Mouse (Mus musculus) ES-E14 (cell line): ENCODE measurements around the gene Cd69. TPM values are rescaled to one million over a fixed set of nuclear protein-coding genes. Genes with fewer than 3 reads are reported as not detected.

ENCODE experiments used
- DNase-seq: peaks from one replicate; pipeline ENCODE4 v3.0.0-alpha.2; 2013; ENCODE audit warnings: low read depth, low spot score
- H3K27ac ChIP-seq: 2 replicates; pipeline ENCODE4 v1.5.1; 2012; ENCODE audit warnings: low read depth, mild to moderate bottlenecking, low read length, moderate library complexity, mixed read lengths; ENCODE audit not compliant: poor library complexity, insufficient read depth, severe bottlenecking
- H3K36me3 ChIP-seq: 2 replicates; pipeline ENCODE4 v1.6.1; 2012; ENCODE audit warnings: mild to moderate bottlenecking, low read length, moderate library complexity, mixed read lengths; ENCODE audit not compliant: control insufficient read depth, poor library complexity, insufficient read depth, severe bottlenecking
- H3K4me1 ChIP-seq, 2 experiments: fragments of 150-350 bp in 1 of 2; sonication (generic) in 1 of 2; 2 replicates each; pipeline ENCODE4 v1.6.1; 2012; ENCODE audit warnings: low read length in 2 of 2, mild to moderate bottlenecking in 1 of 2, mixed read lengths in 1 of 2; ENCODE audit not compliant: control insufficient read depth in 2 of 2, insufficient read depth in 2 of 2, poor library complexity in 1 of 2
- H3K4me3 ChIP-seq, 2 experiments: fragments of 150-350 bp in 1 of 2; sonication (generic) in 1 of 2; 2 replicates each; pipeline ENCODE4 v1.5.1; 2012; ENCODE audit warnings: low read length in 2 of 2, low read depth in 1 of 2, mild to moderate bottlenecking in 1 of 2, mixed read lengths in 1 of 2; ENCODE audit not compliant: insufficient read depth in 1 of 2, poor library complexity in 1 of 2, severe bottlenecking in 1 of 2
- H3K9ac ChIP-seq: 2 replicates; pipeline ENCODE4 v1.6.1; 2012; ENCODE audit warnings: low read depth, mild to moderate bottlenecking, low read length, mixed read lengths; ENCODE audit not compliant: poor library complexity, insufficient read depth, severe bottlenecking
- H3K9me3 ChIP-seq: fragments of 150-350 bp; sonication (generic); 2 replicates; pipeline ENCODE4 v1.6.1; 2012; ENCODE audit warnings: low read depth, mild to moderate bottlenecking, low read length; ENCODE audit not compliant: control insufficient read depth, insufficient read depth
- CHD2 ChIP-seq: IDR thresholded peaks from 2 replicates; pipeline ENCODE4 v1.6.1; 2014; ENCODE audit warnings: mild to moderate bottlenecking, low read depth, low read length, inconsistent platforms
- HCFC1 ChIP-seq: IDR thresholded peaks from 2 replicates; pipeline ENCODE4 v1.6.1; 2012; ENCODE audit warnings: low read length, inconsistent platforms, borderline replicate concordance; ENCODE audit not compliant: insufficient read depth
- MAFK ChIP-seq: IDR thresholded peaks from 2 replicates; pipeline ENCODE4 v1.6.1; 2014; ENCODE audit warnings: mild to moderate bottlenecking, low read depth, low read length, inconsistent platforms; ENCODE audit not compliant: insufficient read depth
- ZC3H11A ChIP-seq: IDR thresholded peaks from 2 replicates; pipeline ENCODE4 v1.6.1; 2012; ENCODE audit warnings: low read depth, mild to moderate bottlenecking, inconsistent platforms, low read length, borderline replicate concordance
- ZNF384 ChIP-seq: IDR thresholded peaks from 2 replicates; pipeline ENCODE4 v1.6.1; 2012; ENCODE audit warnings: low read depth, low read length, inconsistent platforms
- in situ Hi-C, 2 experiments: fragments of 600-800 bp; cut with MboI; formaldehyde crosslinking; loops; one replicate each; pipeline ENCODE4 v1.15.1; 2025; ENCODE audit warnings: low sequenced_read_pairs in 2 of 2, inconsistent platforms in 1 of 2; ENCODE audit not compliant: unreplicated experiment in 2 of 2
- total RNA-seq: library from RNA; depleted of rRNA; stranded (reverse); fragments of 300-350 nt; gene quantifications from 2 replicates; pipeline ENCODE4 v1.2.3, GENCODE M21; 2012

The Cd69 gene
- total RNA-seq, 1 experiment = 0.49 TPM

DNA sequence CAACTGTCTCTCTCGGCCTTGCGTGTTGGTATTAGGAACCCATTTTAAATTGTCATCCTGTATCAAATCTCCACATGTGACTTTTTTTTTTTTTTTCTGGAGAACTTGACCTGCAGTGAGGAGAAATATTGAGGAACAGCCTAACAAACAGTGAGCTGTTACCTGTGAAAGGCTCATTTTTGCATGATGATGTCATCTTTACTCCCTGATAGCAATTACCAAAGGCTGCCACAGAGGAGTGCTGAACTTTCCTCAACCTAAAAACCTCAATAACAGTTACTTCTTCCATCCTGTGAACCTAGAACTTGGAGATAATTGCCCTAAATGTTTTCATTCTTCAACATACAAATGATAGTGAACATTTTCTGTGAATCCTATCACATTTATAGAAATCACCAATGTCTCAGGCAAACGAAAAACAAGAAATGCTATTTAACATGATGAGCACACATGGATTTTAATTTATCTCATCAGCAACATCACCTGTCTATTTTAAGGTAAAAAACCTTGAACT lies 39.5 kb upstream of the Cd69 start:
- Histone ChIP-seq H3K36me3 (no peaks in the 10 kb centered on the region), H3K27ac (no peak overlapping the region), H3K4me1 (no peaks in the 10 kb centered on the region), H3K4me3 (no peak overlapping the region), H3K9me3 (no peaks in the 10 kb centered on the region), H3K9ac (no peak overlapping the region)
- no peak for TF ChIP-seq CHD2
- DNase-seq = no peak
- in situ Hi-C loops = no loop called here

DNA sequence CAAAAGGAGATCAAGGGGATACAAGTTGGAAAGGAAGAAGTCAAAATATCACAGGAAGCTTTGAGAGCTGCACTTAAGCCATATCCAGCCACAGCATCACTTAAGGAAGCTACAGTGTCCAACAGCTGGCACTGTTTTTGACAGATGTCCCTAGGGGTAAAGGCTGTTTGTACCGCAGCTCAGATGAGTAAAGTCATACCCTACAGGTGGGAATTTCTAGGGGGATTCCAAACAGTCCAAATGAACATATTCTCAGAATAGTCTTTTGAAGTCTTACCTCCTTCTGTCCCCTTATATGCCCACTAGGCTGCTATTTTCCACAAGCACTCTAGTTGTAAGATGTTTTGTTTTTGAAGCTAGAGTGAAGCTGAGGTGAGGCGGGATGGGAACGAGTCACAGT lies 37.3 kb upstream of the Cd69 start:
- no peaks in the 10 kb centered on the region for H3K4me1 ChIP-seq
- H3K4me3 ChIP-seq = no peak overlapping the region
- DNase-seq = no peak
- in situ Hi-C loops = no loop called here
- no peaks in the 10 kb centered on the region for H3K36me3 ChIP-seq
- TF ChIP-seq MAFK (no peak), ZC3H11A (no peak), CHD2 (no peak), ZNF384 (no peak), HCFC1 (no peak)
- H3K9me3 ChIP-seq = no peaks in the 10 kb centered on the region
- no peak overlapping the region for H3K9ac ChIP-seq
- H3K27ac ChIP-seq = no peak overlapping the region

DNA sequence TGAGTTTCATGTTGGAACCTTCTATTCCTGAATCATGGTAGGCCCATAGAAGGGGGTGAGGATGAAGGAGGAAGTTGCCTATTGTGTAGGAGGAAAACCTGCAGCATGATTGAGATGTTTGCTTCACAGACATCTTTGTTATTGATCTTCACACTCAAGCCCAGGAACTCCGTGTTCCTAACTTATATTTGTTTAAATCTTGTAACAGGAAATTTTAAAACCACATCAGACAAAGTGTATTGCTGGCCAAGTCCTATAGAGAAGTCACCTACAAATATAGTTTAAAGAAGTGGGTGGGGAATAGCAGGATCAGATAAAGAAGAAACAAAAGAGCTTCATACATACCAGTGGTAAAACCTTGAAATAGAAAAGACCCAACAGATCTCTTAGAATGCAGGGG lies 28.9 kb upstream of the Cd69 start:
- H3K9ac ChIP-seq = no peak overlapping the region
- no peaks in the 10 kb centered on the region for H3K36me3 ChIP-seq
- DNase-seq = no peak
- H3K27ac ChIP-seq = no peak overlapping the region
- H3K4me3 ChIP-seq = no peak overlapping the region
- TF ChIP-seq MAFK (no peak), ZC3H11A (no peak), CHD2 (no peak), ZNF384 (no peak), HCFC1 (no peak)
- no peaks in the 10 kb centered on the region for H3K9me3 ChIP-seq
- H3K4me1 ChIP-seq = no peaks in the 10 kb centered on the region
- in situ Hi-C loops = no loop called here

DNA sequence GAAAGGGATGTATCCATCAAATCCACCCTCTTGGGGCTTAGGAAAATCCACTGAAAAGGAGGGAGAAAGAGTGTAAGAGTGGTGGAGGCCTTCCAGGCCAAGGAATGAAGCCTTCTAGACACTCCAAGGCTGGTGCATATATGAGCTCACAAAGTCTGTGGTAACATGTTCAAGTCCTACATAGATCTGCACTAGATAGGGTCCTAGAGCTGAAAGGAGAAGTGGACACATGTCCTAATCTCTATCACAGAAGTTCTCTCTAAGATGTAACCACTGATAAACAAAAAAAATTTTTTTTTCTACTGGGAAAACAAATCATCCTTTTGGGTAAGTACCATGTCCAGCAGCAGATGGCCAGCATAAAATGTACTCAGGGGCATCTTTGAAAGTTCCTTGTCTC lies 13.5 kb upstream of the Cd69 start:
- TF ChIP-seq HCFC1 (no peak), CHD2 (no peak), ZC3H11A (no peak), MAFK (no peak), ZNF384 (no peak)
- in situ Hi-C loops = no loop called here
- Histone ChIP-seq H3K9ac (no peak overlapping the region), H3K4me1 (no peaks in the 10 kb centered on the region), H3K9me3 (no peaks in the 10 kb centered on the region), H3K36me3 (no peaks in the 10 kb centered on the region), H3K4me3 (no peak overlapping the region), H3K27ac (no peak overlapping the region)
- no peak for DNase-seq

DNA sequence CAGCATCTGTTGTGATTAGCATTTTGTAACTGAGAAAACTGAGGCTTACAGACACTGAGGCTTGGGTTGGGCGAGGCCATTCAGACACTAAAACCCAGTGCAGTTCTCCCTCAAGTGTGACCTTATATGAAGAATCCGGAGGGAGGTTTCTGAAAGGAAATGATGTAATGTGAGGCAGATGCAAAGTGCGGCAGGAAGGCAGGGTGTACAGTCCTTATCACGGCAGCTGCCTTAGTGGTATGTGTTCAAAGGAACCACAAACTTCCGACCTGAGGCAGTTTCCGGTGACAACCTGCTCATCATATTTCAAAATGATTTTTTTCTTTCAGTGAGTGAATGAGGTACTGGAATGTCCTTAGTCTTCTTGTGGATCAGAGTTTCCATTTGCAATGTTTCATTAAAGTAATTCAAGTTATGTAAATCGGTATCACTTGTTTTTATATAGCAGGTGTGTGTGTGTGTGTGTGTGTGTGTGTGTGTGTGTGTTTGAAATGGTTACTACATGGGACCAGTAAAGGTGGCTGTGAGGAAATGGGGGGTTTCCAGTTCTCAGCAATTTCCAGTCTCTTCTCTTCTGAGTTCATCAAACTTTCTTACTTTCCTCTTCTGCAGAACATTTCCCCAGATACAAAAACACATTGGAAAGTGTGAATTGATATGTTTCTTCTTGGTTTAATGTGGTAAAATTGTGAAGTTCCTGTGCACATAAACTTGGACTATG lies 9.3 kb upstream of the Cd69 start:
- TF ChIP-seq ZNF384 = no peak
- TF ChIP-seq ZC3H11A = no peak
- no peak for TF ChIP-seq HCFC1
- no peak for TF ChIP-seq CHD2
- no peak for TF ChIP-seq MAFK
- Histone ChIP-seq H3K36me3 (no peaks in the 10 kb centered on the region), H3K4me3 (no peak overlapping the region), H3K9me3 (no peaks in the 10 kb centered on the region), H3K4me1 (no peaks in the 10 kb centered on the region), H3K27ac (no peak overlapping the region), H3K9ac (no peak overlapping the region)
- DNase-seq = no peak
- in situ Hi-C loops = no loop called here
